Mouse (Mus musculus) left cerebral cortex, postnatal 4 days (tissue): ENCODE data around the gene Bach1. TPM values are rescaled to one million over a fixed set of nuclear protein-coding genes. Genes with fewer than 3 reads are reported as not detected.

ENCODE experiments used
- DNase-seq: peaks from one replicate; pipeline ENCODE4 v3.0.0-alpha.2; 2022
- intact Hi-C: fragments of 180-260 bp; cut with DNase I; formaldehyde crosslinking; loops from one replicate; pipeline ENCODE4 v1.15.1; 2025
- total RNA-seq, 2 experiments: library from RNA; stranded (reverse); gene quantifications; 2 replicates each; pipeline ENCODE4 v1.2.3; 2021

Gene Bach1
- total RNA-seq, result 10 to 100 TPM; 37.1 to 38.5 TPM

- intact Hi-C loops, result no loop called here
- peak; percentile 96 for DNase-seq
Observed at GRCm38 (mm10) chr16:87698692-87699305, at the start of gene Bach1. Gene Bach1, plus strand, starts transcription at chr16:87698945.

GRCm38 (mm10) chr16:87652344-87652743 is 46.4 kb upstream of the Bach1 start:
- intact Hi-C loops, result no loop called here
- no peak for DNase-seq

GRCm38 (mm10) chr16:87652924-87653323 is 45.8 kb upstream of the Bach1 start:
- DNase-seq, result no peak

GRCm38 (mm10) chr16:87654016-87654575 is 44.6 kb upstream of the Bach1 start:
- no peak for DNase-seq
- intact Hi-C loops, result no loop called here

More at GRCm38 (mm10) chr16:87652924-87653323, 45.8 kb upstream of the Bach1 start:
- intact Hi-C loops, result no loop called here

GRCm38 (mm10) chr16:87655005-87655404 is 43.7 kb upstream of the Bach1 start:
- intact Hi-C loops, result no loop called here
- DNase-seq, result no peak

- DNase-seq, result no peak
- intact Hi-C loops, result no loop called here
Observed at GRCm38 (mm10) chr16:87655579-87655978, 43.2 kb upstream of the Bach1 start.

- DNase-seq, result no peak
- intact Hi-C loops, result no loop called here
Observed at GRCm38 (mm10) chr16:87656771-87657170, 42.0 kb upstream of the Bach1 start.

GRCm38 (mm10) chr16:87657291-87657690 is 41.5 kb upstream of the Bach1 start:
- intact Hi-C loops, result no loop called here
- DNase-seq, result no peak

GRCm38 (mm10) chr16:87661024-87661471 is 37.7 kb upstream of the Bach1 start:
- intact Hi-C loops, result no loop called here
- no peak for DNase-seq

- no peak for DNase-seq
- intact Hi-C loops, result no loop called here
Observed at GRCm38 (mm10) chr16:87661636-87662035, 37.1 kb upstream of the Bach1 start.

- DNase-seq, result no peak
- intact Hi-C loops, result no loop called here
Observed at GRCm38 (mm10) chr16:87662528-87662927, 36.2 kb upstream of the Bach1 start.

- no peak for DNase-seq
- intact Hi-C loops, result no loop called here
Observed at GRCm38 (mm10) chr16:87663890-87664289, 34.9 kb upstream of the Bach1 start.

GRCm38 (mm10) chr16:87665246-87665645 is 33.5 kb upstream of the Bach1 start:
- DNase-seq, result no peak
- intact Hi-C loops, result no loop called here

GRCm38 (mm10) chr16:87665752-87666619 is 32.8 kb upstream of the Bach1 start:
- intact Hi-C loops, result no loop called here
- no peak for DNase-seq

GRCm38 (mm10) chr16:87666620-87667004 is 32.1 kb upstream of the Bach1 start:
- intact Hi-C loops, result no loop called here
- DNase-seq, result no peak

GRCm38 (mm10) chr16:87668002-87668401 is 30.7 kb upstream of the Bach1 start:
- intact Hi-C loops, result no loop called here
- no peak for DNase-seq

GRCm38 (mm10) chr16:87670091-87670820 is 28.5 kb upstream of the Bach1 start:
- intact Hi-C loops, result no loop called here
- no peak for DNase-seq

- peak; percentile 23 for DNase-seq
- intact Hi-C loops, result no loop called here
Observed at GRCm38 (mm10) chr16:87670821-87671165, 28.0 kb upstream of the Bach1 start.

GRCm38 (mm10) chr16:87671336-87671735 is 27.4 kb upstream of the Bach1 start:
- intact Hi-C loops, result no loop called here
- DNase-seq, result no peak

GRCm38 (mm10) chr16:87673155-87673554 is 25.6 kb upstream of the Bach1 start:
- intact Hi-C loops, result no loop called here

GRCm38 (mm10) chr16:87676182-87676581 is 22.6 kb upstream of the Bach1 start:
- DNase-seq, result no peak
- intact Hi-C loops, result no loop called here

More at GRCm38 (mm10) chr16:87673155-87673554, 25.6 kb upstream of the Bach1 start:
- no peak for DNase-seq
